Mouse (Mus musculus) monocyte, adult 5-6 weeks (primary cell): ENCODE results near the gene Ifi202b. TPM values are rescaled to one million over a fixed set of nuclear protein-coding genes. Genes with fewer than 3 reads are reported as not detected.
"Not testable (repeated sequence)": the region's sequence is repeated elsewhere in the genome, so short reads cannot be mapped to it uniquely, and the experiment has no call there.

Source experiments
- ATAC-seq: fragments of 153-309, 156-312 bp; replicated peaks from 2 replicates; pipeline ENCODE4 v1.8.0; 2017; ENCODE audit warnings: mild to moderate bottlenecking; ENCODE audit not compliant: low TSS enrichment, insufficient number of reproducible peaks, severe bottlenecking, poor library complexity, low FRiP score
- total RNA-seq: library from RNA; stranded (forward); fragments of 200-1000, 200-491, 200-594 nt; gene quantifications from 3 replicates; pipeline ENCODE4 v1.2.3, GENCODE M21; 2017

The Ifi202b gene
- total RNA-seq, 1 experiment from 2014 or later, result not detected

- no peak for ATAC-seq
These were observed 68.0 kb downstream of the Ifi202b start for GRCm38 (mm10) chr1:173914559-173914958.

DNA sequence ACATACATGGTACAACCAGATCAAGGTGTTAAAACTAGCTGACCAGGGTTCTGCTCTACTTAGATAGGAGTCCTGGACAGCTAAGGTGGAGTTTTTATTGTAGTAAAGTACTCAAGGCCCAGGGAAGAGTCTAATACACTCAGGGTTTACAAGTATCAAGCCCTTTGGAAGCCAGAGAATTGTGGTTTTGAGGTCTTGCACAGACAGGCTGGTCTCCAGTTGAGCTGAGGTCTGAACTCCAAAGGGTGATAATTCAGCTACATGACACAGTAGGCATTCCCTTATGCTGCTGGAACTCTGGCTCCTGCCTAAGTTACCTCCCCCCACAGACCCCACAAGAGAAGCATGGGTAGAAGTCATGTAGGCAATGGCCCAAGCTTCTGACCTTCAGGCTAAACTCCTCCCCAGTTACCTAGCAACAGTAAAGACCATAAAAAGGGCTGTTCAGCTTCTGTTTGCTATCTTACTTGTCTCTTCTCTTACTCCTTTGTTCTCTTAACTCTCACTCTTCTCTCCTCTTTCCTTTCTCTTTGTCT lies 69.2 kb downstream of the Ifi202b start:
- not testable (repeated sequence) for ATAC-seq

Other genes with a start within 250 kb of the Ifi202b start
- 27.5 to 53.9 TPM (median 45.4 TPM) in 3 replicates for gene Ifi207, start 241.0 kb downstream of the Ifi202b start, total RNA-seq
- 160 to 239 TPM (median 218 TPM) in 3 replicates for gene Ifi204, start 215.8 kb downstream of the Ifi202b start, total RNA-seq
- gene Ifi211, start 69.7 kb downstream of the Ifi202b start, total RNA-seq, result 14.3 to 32.8 TPM (median 24.4 TPM) in 3 replicates
- 230 to 569 TPM (median 257 TPM) in 3 replicates for gene Mndal, start 40.3 kb downstream of the Ifi202b start, total RNA-seq
- 55.5 to 174 TPM (median 84.6 TPM) in 3 replicates for gene Ifi203, start 40.1 kb downstream of the Ifi202b start, total RNA-seq
- 1.2 to 8.4 TPM (median 4.2 TPM) in 3 replicates for gene Ifi205, start 49.1 kb upstream of the Ifi202b start, total RNA-seq
- gene Olfr433, start 58.0 kb upstream of the Ifi202b start, total RNA-seq, result 0.49 TPM in 1 of 3 replicates, not detected in the others
- gene Olfr432, start 66.5 kb upstream of the Ifi202b start, total RNA-seq, result 0.10 to 0.21 TPM (median 0.19 TPM) in 3 replicates
- not detected in 3 replicates for gene Olfr430, start 83.9 kb upstream of the Ifi202b start, total RNA-seq
- not detected in 3 replicates for gene Olfr429, start 101.6 kb upstream of the Ifi202b start, total RNA-seq
- not detected in 3 replicates for gene Olfr427, start 114.1 kb upstream of the Ifi202b start, total RNA-seq
- not detected in 3 replicates for gene Olfr231, start 138.4 kb upstream of the Ifi202b start, total RNA-seq
- not detected in 3 replicates for gene Olfr424, start 148.8 kb upstream of the Ifi202b start, total RNA-seq
- not detected in 3 replicates for gene Olfr420, start 172.9 kb upstream of the Ifi202b start, total RNA-seq
- gene Spta1, start 190.0 kb upstream of the Ifi202b start, total RNA-seq, result 0.78 to 6.8 TPM (median 4.1 TPM) in 3 replicates